Mouse (Mus musculus): Measurements from ENCODE around the gene 4930556J24Rik. TPM values are rescaled to one million over a fixed set of nuclear protein-coding genes. Genes with fewer than 3 reads are reported as not detected.
"Not testable (repeated sequence)": the region's sequence is repeated elsewhere in the genome, so short reads cannot be mapped to it uniquely, and the experiment has no call there.

The 4930556J24Rik gene
- polyA plus RNA-seq (2017; shearing (Covaris generic)): under 1 TPM in 1 of 3 experiments, not detected in 2; 0.50 TPM

GRCm38 (mm10) chr11:3976678-3977077, at the start of gene 4930556J24Rik:
Gene 4930556J24Rik, minus strand, starts transcription at chr11:3976778.
- ATAC-seq: no peak

DNA sequence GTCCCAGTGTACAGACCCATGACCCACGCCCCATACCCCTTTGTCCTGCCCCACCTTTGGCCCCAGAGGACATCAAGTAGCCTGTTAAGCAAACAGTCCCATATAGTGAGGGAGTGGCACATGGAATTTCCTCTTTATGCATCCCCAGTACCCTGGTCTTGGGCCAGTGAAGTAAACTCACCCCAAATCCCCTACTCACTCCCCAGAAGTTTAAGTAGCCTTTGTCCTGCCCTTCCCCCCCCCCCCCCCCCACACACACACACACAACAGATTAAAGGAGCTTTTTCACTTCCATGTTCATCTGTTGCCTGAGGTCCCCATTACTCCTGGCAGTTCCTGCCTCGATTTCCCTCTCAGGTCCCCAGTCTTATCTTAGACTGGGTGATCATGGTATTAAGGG, 46.7 kb upstream of the 4930556J24Rik start:
- no peak for ATAC-seq

- ATAC-seq: not testable (repeated sequence)
These were observed 45.5 kb upstream of the 4930556J24Rik start for GRCm38 (mm10) chr11:4022111-4022510.

DNA sequence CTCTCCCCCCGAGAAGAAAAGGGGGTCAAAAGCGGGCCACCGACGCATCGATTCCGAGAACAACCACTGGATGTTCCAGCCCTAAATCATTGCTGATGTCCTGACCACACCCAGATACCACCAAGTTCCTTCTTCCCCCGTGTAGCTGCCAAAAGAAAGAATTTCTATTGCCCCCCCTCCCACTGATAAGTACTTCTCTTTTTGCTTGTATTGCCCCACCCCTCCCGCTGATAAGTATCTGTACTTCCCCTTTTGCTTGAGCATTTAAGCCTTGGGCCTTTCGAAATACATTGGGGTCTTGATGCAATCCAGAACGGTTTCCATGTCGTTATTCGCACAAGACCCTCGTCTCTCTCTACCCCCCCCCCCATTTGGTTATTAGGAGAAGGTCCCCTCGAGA, 39.2 kb upstream of the 4930556J24Rik start:
- ATAC-seq: not testable (repeated sequence)

DNA sequence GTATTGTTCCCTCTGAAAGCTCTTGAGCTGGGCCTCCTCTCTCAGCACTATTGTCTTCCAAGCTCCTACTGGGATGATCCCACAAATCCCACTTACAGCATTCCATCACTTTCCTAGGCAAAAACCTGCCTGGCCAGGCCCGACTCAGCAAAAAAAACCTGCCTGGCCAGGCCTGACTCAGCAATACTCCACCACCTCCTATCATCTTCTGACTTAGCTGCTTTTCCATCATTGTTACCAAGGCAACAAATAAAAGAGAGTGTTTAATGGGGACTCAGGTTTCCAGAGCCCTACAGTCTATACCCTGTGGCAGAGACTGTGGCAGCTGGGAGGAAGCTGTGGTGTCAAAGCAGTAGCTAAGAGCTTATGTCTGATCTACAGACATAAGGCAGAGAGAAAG, 36.0 kb upstream of the 4930556J24Rik start:
- ATAC-seq: no peak

- no peak for ATAC-seq
These were observed 29.9 kb upstream of the 4930556J24Rik start for GRCm38 (mm10) chr11:4006462-4006861.

- no peak for ATAC-seq
These were observed 28.7 kb upstream of the 4930556J24Rik start for GRCm38 (mm10) chr11:4005220-4005805.

DNA sequence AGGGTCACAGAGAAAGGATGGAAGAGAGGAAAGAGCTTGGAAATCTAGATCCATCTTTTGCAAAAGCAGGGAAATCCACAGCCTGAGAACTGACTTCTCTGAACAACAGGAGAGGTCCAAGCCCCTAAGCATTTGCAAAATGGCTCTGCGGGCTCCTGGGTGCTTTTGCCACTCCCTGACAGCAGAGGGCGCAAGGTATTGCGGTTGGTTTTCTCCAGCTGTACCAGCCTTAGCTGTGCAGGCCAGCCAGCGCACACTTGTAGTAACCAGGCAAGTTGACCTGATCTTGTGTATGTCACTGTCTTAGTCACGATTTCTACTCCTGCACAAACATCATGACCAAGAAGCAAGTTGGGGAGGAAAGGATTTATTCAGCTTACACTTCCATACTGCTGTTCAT, 25.0 kb upstream of the 4930556J24Rik start:
- ATAC-seq: no peak

- no peak for ATAC-seq
These were observed 23.0 kb upstream of the 4930556J24Rik start for GRCm38 (mm10) chr11:3999547-3999946.

- no peak for ATAC-seq
These were observed 21.6 kb upstream of the 4930556J24Rik start for GRCm38 (mm10) chr11:3997978-3998720.

- no peak for ATAC-seq
These were observed 20.3 kb upstream of the 4930556J24Rik start for GRCm38 (mm10) chr11:3996840-3997239.

DNA sequence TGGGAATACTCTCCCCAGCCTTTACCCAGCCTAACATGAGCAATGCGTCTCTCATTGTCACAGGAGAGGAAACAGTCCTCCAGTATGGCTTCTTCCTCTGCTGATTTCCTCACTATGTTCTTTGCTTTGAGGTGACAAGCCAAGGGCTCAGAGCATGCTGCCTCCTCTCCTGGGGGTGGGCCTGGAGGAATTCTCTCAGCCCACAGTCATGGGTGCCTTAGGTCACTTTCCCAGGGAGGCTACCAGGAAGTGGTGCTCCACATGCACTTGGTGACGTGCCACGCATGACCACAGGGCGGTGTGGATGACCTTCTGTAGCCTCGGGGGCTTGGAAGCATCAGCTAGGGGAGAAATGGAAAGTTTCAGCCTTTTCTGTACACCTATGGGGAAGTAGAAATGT, 18.9 kb upstream of the 4930556J24Rik start:
- no peak for ATAC-seq

- no peak for ATAC-seq
These were observed 17.3 kb upstream of the 4930556J24Rik start for GRCm38 (mm10) chr11:3993914-3994313.

DNA sequence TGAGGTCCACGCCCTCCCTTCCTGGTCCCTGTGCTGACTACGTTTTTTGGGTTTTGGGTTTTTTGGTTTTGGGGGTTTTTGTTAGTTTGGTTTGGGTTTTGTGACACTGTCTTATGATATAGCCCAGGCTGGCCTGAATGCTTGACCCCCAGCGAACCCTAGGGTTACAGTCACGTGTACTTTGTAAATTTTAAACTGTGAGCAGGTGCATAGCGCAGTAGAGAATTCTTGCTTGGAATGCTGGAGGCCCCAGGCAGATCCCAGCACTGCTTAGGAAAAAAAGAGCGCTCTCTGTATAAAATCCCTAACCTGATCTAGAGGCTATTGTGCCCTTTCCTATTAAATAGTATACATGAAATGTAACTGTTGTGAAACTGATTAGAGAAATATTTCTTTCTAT, 16.6 kb upstream of the 4930556J24Rik start:
- no peak for ATAC-seq

- ATAC-seq: no peak
These were observed 13.2 kb upstream of the 4930556J24Rik start for GRCm38 (mm10) chr11:3989748-3990147.

DNA sequence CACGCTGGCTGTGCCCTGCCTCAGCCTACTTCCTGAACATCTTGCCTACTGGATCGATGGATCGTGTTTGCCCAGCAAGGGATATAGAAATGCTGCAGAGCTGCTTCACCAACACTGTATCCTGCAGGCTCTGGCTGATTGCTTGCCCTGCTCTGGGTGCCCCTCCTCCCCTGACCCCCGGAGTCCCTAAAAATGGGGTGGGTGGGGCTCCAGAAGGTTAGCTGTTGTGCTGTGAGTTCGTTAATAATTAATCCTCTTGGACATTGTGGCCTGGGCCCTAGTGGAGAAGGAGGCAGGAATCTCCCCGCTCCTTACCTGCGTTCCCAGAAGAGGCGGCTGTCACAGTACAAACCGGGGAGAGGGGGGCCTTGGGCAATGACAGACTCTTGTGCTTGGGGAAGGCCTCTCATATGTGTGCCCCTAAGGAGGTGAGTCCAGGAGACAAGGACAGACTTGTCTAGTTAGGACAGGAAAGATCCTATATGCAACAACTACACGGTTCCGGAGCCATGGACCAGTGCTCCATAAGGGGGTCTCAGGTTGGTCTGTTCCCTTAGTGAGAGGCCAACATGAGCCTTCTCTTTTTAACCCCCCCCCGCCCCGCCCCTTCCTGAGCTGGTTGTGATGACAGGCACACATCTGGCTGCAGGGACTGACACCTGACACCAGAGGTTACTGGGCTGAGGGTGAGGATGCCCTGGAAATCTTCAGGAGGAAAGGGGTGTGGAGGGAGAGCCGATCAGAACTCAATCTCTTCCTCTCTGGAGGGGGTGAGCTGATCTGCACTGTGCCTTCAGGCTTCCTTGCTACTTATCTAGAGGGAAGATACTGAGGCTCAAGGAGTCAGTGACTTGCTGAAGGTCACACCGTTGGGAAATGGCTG, 7.5 kb upstream of the 4930556J24Rik start:
- ATAC-seq: no peak

GRCm38 (mm10) chr11:3983291-3983862, 6.8 kb upstream of the 4930556J24Rik start, which contains the start of gene Gal3st1:
Gene Gal3st1, plus strand, starts transcription at chr11:3983636.
- ATAC-seq: no peak

GRCm38 (mm10) chr11:3982275-3983209, 6.0 kb upstream of the 4930556J24Rik start:
- no peak for ATAC-seq

- ATAC-seq: no peak
These were observed 5.0 kb upstream of the 4930556J24Rik start for GRCm38 (mm10) chr11:3981536-3981935.

GRCm38 (mm10) chr11:3978421-3978820, 1.8 kb upstream of the 4930556J24Rik start:
- no peak for ATAC-seq

DNA sequence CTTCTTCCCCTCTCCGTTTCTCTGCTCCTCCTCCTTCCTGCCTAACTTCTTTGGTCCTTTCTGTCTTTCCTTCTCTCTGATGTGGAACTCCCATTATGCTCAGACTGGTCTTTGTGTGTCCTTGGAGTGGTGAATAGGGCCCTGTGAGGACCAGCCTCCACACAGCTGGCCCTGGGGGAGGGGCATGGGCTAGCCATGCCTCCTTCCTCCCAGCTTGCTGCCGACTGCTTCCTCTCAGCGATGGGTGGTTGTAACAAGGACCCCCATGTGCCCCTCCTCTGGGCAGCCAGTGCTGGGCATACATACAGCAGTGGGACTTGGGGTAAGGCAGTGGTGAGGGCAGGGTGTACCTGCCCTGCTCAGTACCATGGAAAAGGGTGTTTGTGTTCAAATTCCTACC, 2.3 kb downstream of the 4930556J24Rik start:
- no peak for ATAC-seq

- ATAC-seq: no peak
These were observed 3.5 kb downstream of the 4930556J24Rik start for GRCm38 (mm10) chr11:3973081-3973480.
